Mouse (Mus musculus): ENCODE measurements around the gene Prl8a9. TPM values are rescaled to one million over a fixed set of nuclear protein-coding genes. Genes with fewer than 3 reads are reported as not detected.

Prl8a9 gene
- total RNA-seq (2023): not detected

GRCm38 (mm10) chr13:27564506-27564905 is at the start of gene Prl8a9:
Prl8a9 (minus strand) TSS chr13:27564606.

GRCm38 (mm10) chr13:27610482-27610881 is 46.1 kb upstream of the Prl8a9 start, which contains the start of gene Prl7b1:
Prl7b1 (minus strand) TSS chr13:27610582.

GRCm38 (mm10) chr13:27582071-27582470 is 17.7 kb upstream of the Prl8a9 start, which contains the start of gene Prl8a1:
Prl8a1 (minus strand) TSS chr13:27582171.

GRCm38 (mm10) chr13:27513117-27513516 is 51.3 kb downstream of the Prl8a9 start, which contains the start of gene Prl8a8:
Prl8a8 (minus strand) TSS chr13:27513217.

Other genes starting within 250 kb of the Prl8a9 start
- gene Prl8a2, start 218.9 kb downstream of the Prl8a9 start, total RNA-seq (2023): not detected
- gene Prl2b1, start 173.8 kb downstream of the Prl8a9 start, total RNA-seq (2023): not detected
- gene Prl8a6, start 125.9 kb downstream of the Prl8a9 start, total RNA-seq (2023): not detected
- not detected for gene Prl8a8, start 51.4 kb downstream of the Prl8a9 start, total RNA-seq (2023)
- gene Prl8a1, start 17.6 kb upstream of the Prl8a9 start, total RNA-seq (2023): not detected
- not detected for gene Prl7b1, start 46.0 kb upstream of the Prl8a9 start, total RNA-seq (2023)
- gene Prl7a1, start 77.9 kb upstream of the Prl8a9 start, total RNA-seq (2023): not detected
- not detected for gene Prl7a2, start 103.4 kb upstream of the Prl8a9 start, total RNA-seq (2023)
- not detected for gene Prl7d1, start 152.1 kb upstream of the Prl8a9 start, total RNA-seq (2023)
- gene Prl7c1, start 216.2 kb upstream of the Prl8a9 start, total RNA-seq (2023): not detected
- not detected for gene Prl2a1, start 237.0 kb upstream of the Prl8a9 start, total RNA-seq (2023)

Data from CD4-positive naive resting alpha-beta T cell, adult 76 days (primary cell).